Mouse (Mus musculus): ENCODE data around the gene Fam187b. TPM values are rescaled to one million over a fixed set of nuclear protein-coding genes. Genes with fewer than 3 reads are reported as not detected.

The Fam187b gene
- polyA plus RNA-seq, 1 experiment from 2014 or later: 5.0 TPM

DNA sequence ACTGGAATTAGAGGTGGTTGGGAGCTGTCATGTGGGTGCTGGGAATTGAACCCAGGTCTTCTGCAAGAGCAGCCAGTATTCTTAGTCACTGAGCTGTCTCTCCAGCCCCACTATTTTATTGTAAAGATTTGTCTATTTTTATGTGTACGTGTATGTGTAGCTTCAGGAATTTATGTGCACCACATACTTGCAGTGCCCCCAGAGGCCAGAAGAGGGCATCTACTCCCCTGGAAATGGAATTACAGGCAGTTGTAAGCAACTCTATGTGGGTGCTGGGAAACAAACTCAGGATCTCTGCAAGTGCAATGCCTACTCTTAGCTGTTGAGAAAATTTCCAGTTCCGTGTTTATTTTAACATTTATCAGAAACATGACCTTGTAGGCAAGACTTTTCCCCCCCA is 22.9 kb downstream of the Fam187b start:
- ATAC-seq: no peak
- H3K27ac ChIP-seq (ENCODE audit: low read depth): no peak overlapping the region
- H3K27me3 ChIP-seq (ENCODE audit: insufficient read depth, low read length): no peaks in the 10 kb centered on the region
- no peak overlapping the region for H3K4me3 ChIP-seq (ENCODE audit: low read depth, low read length)
- H3K9me3 ChIP-seq (ENCODE audit: low read length): peaks cover 3% of the 10 kb centered on the region; the same call in 1 of the 2 replicates
- no peak overlapping the region for H3K4me2 ChIP-seq (ENCODE audit: low read depth, low read length)
- DNase-seq: no peak
- H3K36me3 ChIP-seq (replicated peaks; ENCODE audit: insufficient read depth, low read length): no peaks in the 10 kb centered on the region
- 87% methylated on average over 2 of the region's 2 CpGs for WGBS (ENCODE audit: insufficient replicate concordance)
- H3K9ac ChIP-seq (replicated peaks): no peak overlapping the region
- H3K4me1 ChIP-seq (ENCODE audit: insufficient read depth): peaks cover 14% of the 10 kb centered on the region
- TF ChIP-seq CTCF (IDR thresholded peaks at IDR 0.05; ENCODE audit: low read depth) (peak; percentile 31), EP300 (IDR thresholded peaks at IDR 0.05; ENCODE audit: low read depth) (no peak)

DNA sequence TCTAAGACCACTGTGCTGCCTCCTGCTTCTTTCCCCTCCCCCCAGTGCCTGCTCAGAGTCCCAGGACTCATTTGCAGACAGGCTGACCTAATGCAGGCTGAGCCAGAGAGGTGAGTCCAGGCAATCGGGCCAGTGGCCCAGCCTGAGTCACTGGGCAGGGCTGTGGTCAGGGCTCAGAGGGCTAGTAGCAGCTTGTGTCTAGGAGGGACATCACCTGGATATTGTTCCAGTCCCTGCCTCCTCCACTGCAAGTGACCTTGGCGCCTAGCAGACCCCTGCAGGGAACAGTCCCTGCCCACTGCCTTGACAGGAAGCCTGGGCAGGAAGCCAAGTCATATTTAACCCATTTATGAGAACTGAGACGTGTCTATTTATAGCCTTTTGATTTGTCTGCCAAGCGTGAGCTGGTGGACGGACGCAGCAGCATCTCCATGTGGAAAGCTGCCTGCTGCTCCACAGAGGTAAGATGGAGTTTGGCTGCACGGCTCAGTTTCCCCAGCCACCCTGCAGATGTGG is 27.0 kb downstream of the Fam187b start:
- peaks cover 21% of the 10 kb centered on the region for H3K4me1 ChIP-seq (ENCODE audit: insufficient read depth)
- H3K27me3 ChIP-seq (ENCODE audit: insufficient read depth, low read length): no peaks in the 10 kb centered on the region
- peaks cover 5% of the 10 kb centered on the region; the same call in 1 of the 2 replicates for H3K9me3 ChIP-seq (ENCODE audit: low read length)
- H3K4me3 ChIP-seq (ENCODE audit: low read depth, low read length): no peak overlapping the region
- WGBS (ENCODE audit: insufficient replicate concordance): 8% methylated on average over 7 of the region's 7 CpGs
- no peaks in the 10 kb centered on the region for H3K36me3 ChIP-seq (replicated peaks; ENCODE audit: insufficient read depth, low read length)
- H3K9ac ChIP-seq (replicated peaks): no peak overlapping the region; the same call in 1 of the 2 replicates
- DNase-seq (peak; percentile 51), ATAC-seq (peak; percentile 54)
- peak overlapping the region; percentile 22; the same call in 1 of the 2 replicates for H3K4me2 ChIP-seq (ENCODE audit: low read depth, low read length)
- H3K27ac ChIP-seq (ENCODE audit: low read depth): no peak overlapping the region
- no peak for TF ChIP-seq EP300 (IDR thresholded peaks at IDR 0.05; ENCODE audit: low read depth)
- TF ChIP-seq CTCF (IDR thresholded peaks at IDR 0.05; ENCODE audit: low read depth): no peak

DNA sequence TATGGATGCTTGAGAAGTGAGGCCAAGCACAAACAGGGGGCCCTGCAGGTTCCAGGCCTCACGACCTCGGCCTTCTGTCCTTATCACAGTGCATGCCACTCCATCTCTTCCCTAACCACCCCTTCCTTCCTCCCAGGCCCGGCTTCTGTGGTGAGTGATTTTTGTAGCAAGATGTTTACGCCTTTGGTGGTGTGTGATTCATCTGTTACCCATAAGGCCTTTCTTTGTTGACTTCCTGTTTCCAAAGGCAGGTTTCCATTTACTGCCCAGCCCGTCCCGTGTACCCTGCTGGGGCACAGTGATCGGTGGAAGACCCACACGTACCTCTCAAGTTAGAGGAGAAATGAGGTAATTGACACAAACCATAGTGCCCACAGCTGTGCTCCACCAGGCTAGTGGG is 29.1 kb downstream of the Fam187b start:
- peak; percentile 34 for DNase-seq
- no peaks in the 10 kb centered on the region for H3K36me3 ChIP-seq (replicated peaks; ENCODE audit: insufficient read depth, low read length)
- TF ChIP-seq EP300 (IDR thresholded peaks at IDR 0.05; ENCODE audit: low read depth) (peak; percentile 71; the same call in 1 of the 2 replicates), CTCF (IDR thresholded peaks at IDR 0.05; ENCODE audit: low read depth) (no peak)
- peak overlapping the region; percentile 27 for H3K4me2 ChIP-seq (ENCODE audit: low read depth, low read length)
- ATAC-seq: peak; percentile 76
- H3K9ac ChIP-seq (replicated peaks): no peak overlapping the region
- no peak overlapping the region for H3K4me3 ChIP-seq (ENCODE audit: low read depth, low read length)
- H3K4me1 ChIP-seq (ENCODE audit: insufficient read depth): peaks cover 21% of the 10 kb centered on the region
- H3K9me3 ChIP-seq (ENCODE audit: low read length): peaks cover 2% of the 10 kb centered on the region; the same call in 1 of the 2 replicates
- peak overlapping the region; percentile 65 for H3K27ac ChIP-seq (ENCODE audit: low read depth)
- WGBS (ENCODE audit: insufficient replicate concordance): 24% methylated on average over 8 of the region's 8 CpGs
- H3K27me3 ChIP-seq (ENCODE audit: insufficient read depth, low read length): no peaks in the 10 kb centered on the region

GRCm38 (mm10) chr7:31007775-31008174 is 34.2 kb downstream of the Fam187b start:
- no peak for DNase-seq
- Histone ChIP-seq H3K4me1 (ENCODE audit: insufficient read depth) (no peaks in the 10 kb centered on the region), H3K36me3 (replicated peaks; ENCODE audit: insufficient read depth, low read length) (no peaks in the 10 kb centered on the region), H3K9me3 (ENCODE audit: low read length) (peaks cover 2% of the 10 kb centered on the region; the same call in 1 of the 2 replicates), H3K9ac (replicated peaks) (no peak overlapping the region), H3K4me3 (ENCODE audit: low read depth, low read length) (no peak overlapping the region), H3K27me3 (ENCODE audit: insufficient read depth, low read length) (no peaks in the 10 kb centered on the region), H3K4me2 (ENCODE audit: low read depth, low read length) (no peak overlapping the region), H3K27ac (ENCODE audit: low read depth) (no peak overlapping the region)
- TF ChIP-seq EP300 (IDR thresholded peaks at IDR 0.05; ENCODE audit: low read depth) (no peak), CTCF (IDR thresholded peaks at IDR 0.05; ENCODE audit: low read depth) (no peak)
- WGBS (ENCODE audit: insufficient replicate concordance): 57% methylated on average over 1 of the region's 1 CpGs
- no peak for ATAC-seq

DNA sequence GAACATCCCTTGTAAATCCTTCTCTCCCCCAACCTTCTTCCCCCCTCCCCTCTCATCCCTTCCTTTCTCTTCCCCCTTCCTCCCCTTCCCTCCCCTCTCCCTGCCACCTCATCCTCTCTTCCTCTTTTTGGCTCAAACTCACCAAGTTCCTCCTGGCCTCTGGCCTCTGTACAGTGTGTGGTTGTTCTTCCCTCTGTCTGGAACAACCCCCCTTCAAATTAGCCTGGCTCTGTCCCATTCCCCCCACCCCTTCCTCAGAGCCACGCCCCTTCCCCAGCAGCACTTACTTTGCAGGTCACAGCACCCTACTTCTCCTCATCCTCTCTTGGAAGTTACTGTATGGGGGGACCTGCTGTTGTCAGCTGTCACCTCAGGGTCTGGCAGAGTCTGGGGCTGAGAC is 34.6 kb downstream of the Fam187b start:
- no peak for TF ChIP-seq CTCF (IDR thresholded peaks at IDR 0.05; ENCODE audit: low read depth)
- TF ChIP-seq EP300 (IDR thresholded peaks at IDR 0.05; ENCODE audit: low read depth): no peak
- peak; percentile 36; the same call in 1 of the 2 replicates for ATAC-seq
- Histone ChIP-seq H3K4me3 (ENCODE audit: low read depth, low read length) (no peak overlapping the region), H3K9me3 (ENCODE audit: low read length) (peaks cover 2% of the 10 kb centered on the region; the same call in 1 of the 2 replicates), H3K36me3 (replicated peaks; ENCODE audit: insufficient read depth, low read length) (no peaks in the 10 kb centered on the region), H3K4me2 (ENCODE audit: low read depth, low read length) (no peak overlapping the region), H3K4me1 (ENCODE audit: insufficient read depth) (no peaks in the 10 kb centered on the region), H3K27me3 (ENCODE audit: insufficient read depth, low read length) (no peaks in the 10 kb centered on the region), H3K9ac (replicated peaks) (no peak overlapping the region), H3K27ac (ENCODE audit: low read depth) (no peak overlapping the region)
- peak; percentile 22 for DNase-seq
- WGBS (ENCODE audit: insufficient replicate concordance): 22% methylated on average over 1 of the region's 1 CpGs

GRCm38 (mm10) chr7:31008889-31009288 is 35.3 kb downstream of the Fam187b start:
- no peaks in the 10 kb centered on the region for H3K4me1 ChIP-seq (ENCODE audit: insufficient read depth)
- no peaks in the 10 kb centered on the region for H3K27me3 ChIP-seq (ENCODE audit: insufficient read depth, low read length)
- ATAC-seq (no peak), DNase-seq (no peak)
- peaks cover 2% of the 10 kb centered on the region; the same call in 1 of the 2 replicates for H3K9me3 ChIP-seq (ENCODE audit: low read length)
- no peak overlapping the region for H3K27ac ChIP-seq (ENCODE audit: low read depth)
- no peak overlapping the region for H3K9ac ChIP-seq (replicated peaks)
- no peak overlapping the region for H3K4me3 ChIP-seq (ENCODE audit: low read depth, low read length)
- 51% methylated on average over 3 of the region's 3 CpGs for WGBS (ENCODE audit: insufficient replicate concordance)
- TF ChIP-seq CTCF (IDR thresholded peaks at IDR 0.05; ENCODE audit: low read depth) (no peak), EP300 (IDR thresholded peaks at IDR 0.05; ENCODE audit: low read depth) (no peak)
- H3K36me3 ChIP-seq (replicated peaks; ENCODE audit: insufficient read depth, low read length): no peaks in the 10 kb centered on the region
- no peak overlapping the region for H3K4me2 ChIP-seq (ENCODE audit: low read depth, low read length)
